Mouse (Mus musculus) forebrain, embryonic 12.5 days (tissue): ENCODE measurements around the gene Zfp68. TPM values are rescaled to one million over a fixed set of nuclear protein-coding genes. Genes with fewer than 3 reads are reported as not detected.

Source experiments
- ATAC-seq: fragments of 200-750 bp; cut with Nextera tagmentation; 2 replicates; pipeline ENCODE4 v1.8.0; 2017; ENCODE audit warnings: moderate TSS enrichment; ENCODE audit not compliant: low FRiP score
- H3K27ac ChIP-seq: fragments of 300-500 bp; sonication (generic); 2 replicates; pipeline ENCODE4 v1.5.1; 2016; ENCODE audit warnings: mild to moderate bottlenecking
- H3K27me3 ChIP-seq: fragments of 300-500 bp; sonication (generic); 2 replicates; pipeline ENCODE4 v1.6.1; 2016; ENCODE audit warnings: mild to moderate bottlenecking
- H3K36me3 ChIP-seq: fragments of 300-500 bp; sonication (generic); replicated peaks from 2 replicates; pipeline ENCODE4 v1.6.1; 2016; ENCODE audit warnings: mild to moderate bottlenecking
- H3K4me1 ChIP-seq: fragments of 300-500 bp; sonication (generic); 2 replicates; pipeline ENCODE4 v1.6.1; 2016
- H3K4me2 ChIP-seq: fragments of 300-500 bp; sonication (generic); 2 replicates; pipeline ENCODE4 v1.6.1; 2016; ENCODE audit warnings: mild to moderate bottlenecking, moderate library complexity
- H3K4me3 ChIP-seq: fragments of 300-500 bp; sonication (generic); replicated peaks from 2 replicates; pipeline ENCODE4 v1.5.1; 2016; ENCODE audit warnings: mild to moderate bottlenecking
- H3K9ac ChIP-seq: fragments of 300-500 bp; sonication (generic); 2 replicates; pipeline ENCODE4 v1.6.1; 2016; ENCODE audit warnings: mild to moderate bottlenecking
- H3K9me3 ChIP-seq: fragments of 300-500 bp; sonication (generic); 2 replicates; pipeline ENCODE4 v1.6.1; 2016
- WGBS: fragments of 180-500 bp; shearing (Covaris S2); methylation state at CpG from one replicate; pipeline ENCODE4 v1.1.7; 2016; 5-methylcytosine and 5-hydroxymethylcytosine counted together
- polyA plus RNA-seq: library from polyadenylated mRNA; unstranded; fragments of >200 nt; fragmentation: Nextera tagmentation; extraction: Ambion mirVana; gene quantifications from 2 replicates; pipeline ENCODE4 v1.2.1, GENCODE M21; 2016

The Zfp68 gene
- polyA plus RNA-seq, result 79.6 and 81.4 TPM in 2 replicates

- H3K27ac ChIP-seq, result peak within 1 kb of the TSS; percentile 96
- peak; percentile 96 for ATAC-seq
- under 1% methylated on average over 43 of the region's 43 CpGs for WGBS
- peaks cover 40% of the 10 kb centered on the region for H3K36me3 ChIP-seq
- H3K9ac ChIP-seq, result peak within 1 kb of the TSS; percentile 95
- peaks cover 29% of the 10 kb centered on the region for H3K9me3 ChIP-seq
- peak within 1 kb of the TSS; percentile 46 for H3K4me2 ChIP-seq
- no peaks in the 10 kb centered on the region for H3K27me3 ChIP-seq
- peak within 1 kb of the TSS; percentile 90 for H3K4me3 ChIP-seq
- H3K4me1 ChIP-seq, result peaks cover 23% of the 10 kb centered on the region
Observed at GRCm38 (mm10) chr5:138619211-138620128, at the start of gene Zfp68. Zfp68 (minus strand) TSS chr5:138619761.

- 13% methylated on average over 5 of the region's 5 CpGs for WGBS
- no peak overlapping the region for H3K27ac ChIP-seq
- no peaks in the 10 kb centered on the region for H3K27me3 ChIP-seq
- no peaks in the 10 kb centered on the region for H3K4me1 ChIP-seq
- H3K9ac ChIP-seq, result no peak overlapping the region
- H3K4me3 ChIP-seq, result no peak overlapping the region
- ATAC-seq, result no peak
- H3K36me3 ChIP-seq, result no peaks in the 10 kb centered on the region
- no peaks in the 10 kb centered on the region for H3K9me3 ChIP-seq
- no peak overlapping the region for H3K4me2 ChIP-seq
Observed at GRCm38 (mm10) chr5:138658922-138659321, 39.4 kb upstream of the Zfp68 start.

- Histone ChIP-seq H3K4me1 (no peaks in the 10 kb centered on the region), H3K9ac (no peak overlapping the region), H3K27ac (no peak overlapping the region), H3K27me3 (no peaks in the 10 kb centered on the region), H3K4me2 (no peak overlapping the region), H3K9me3 (no peaks in the 10 kb centered on the region), H3K36me3 (no peaks in the 10 kb centered on the region), H3K4me3 (no peak overlapping the region)
- 32% methylated on average over 6 of the region's 6 CpGs for WGBS
- peak; percentile 67; the same call in 1 of the 2 replicates for ATAC-seq
Observed at GRCm38 (mm10) chr5:138657854-138658253, 38.3 kb upstream of the Zfp68 start.

- no peaks in the 10 kb centered on the region for H3K27me3 ChIP-seq
- H3K36me3 ChIP-seq, result no peaks in the 10 kb centered on the region
- H3K4me2 ChIP-seq, result no peak overlapping the region
- no peak overlapping the region for H3K9ac ChIP-seq
- no peak overlapping the region for H3K4me3 ChIP-seq
- H3K9me3 ChIP-seq, result no peaks in the 10 kb centered on the region
- H3K27ac ChIP-seq, result no peak overlapping the region
- H3K4me1 ChIP-seq, result no peaks in the 10 kb centered on the region
- 0 out of 2 replicates have a peak, but pooled peaks have one; percentile 30 for ATAC-seq
- WGBS, result 94% methylated on average over 3 of the region's 3 CpGs
Observed at GRCm38 (mm10) chr5:138657407-138657806, 37.8 kb upstream of the Zfp68 start.

GRCm38 (mm10) chr5:138656477-138657156, 37.1 kb upstream of the Zfp68 start:
- Histone ChIP-seq H3K9ac (no peak overlapping the region), H3K27ac (no peak overlapping the region), H3K9me3 (no peaks in the 10 kb centered on the region), H3K4me1 (no peaks in the 10 kb centered on the region), H3K36me3 (0 out of 2 replicates have a peak, but pooled peaks cover 3% of the 10 kb centered on the region), H3K27me3 (no peaks in the 10 kb centered on the region), H3K4me2 (no peak overlapping the region), H3K4me3 (no peak overlapping the region)
- peak; percentile 82 for ATAC-seq
- WGBS, result 8% methylated on average over 2 of the region's 2 CpGs

GRCm38 (mm10) chr5:138652911-138653310, 33.4 kb upstream of the Zfp68 start:
- 81% methylated on average over 1 of the region's 1 CpGs for WGBS
- H3K9ac ChIP-seq, result no peak overlapping the region
- no peaks in the 10 kb centered on the region for H3K27me3 ChIP-seq

GRCm38 (mm10) chr5:138641761-138642160, 22.2 kb upstream of the Zfp68 start:
- H3K4me2 ChIP-seq, result no peak overlapping the region
- no peak overlapping the region for H3K9ac ChIP-seq
- no peak for ATAC-seq
- no peaks in the 10 kb centered on the region for H3K9me3 ChIP-seq
- WGBS, result 88% methylated on average over 3 of the region's 3 CpGs
- H3K4me1 ChIP-seq, result no peaks in the 10 kb centered on the region
- no peaks in the 10 kb centered on the region for H3K27me3 ChIP-seq
- peaks cover 76% of the 10 kb centered on the region for H3K36me3 ChIP-seq
- no peak overlapping the region for H3K4me3 ChIP-seq
- no peak overlapping the region for H3K27ac ChIP-seq

More at GRCm38 (mm10) chr5:138652911-138653310, 33.4 kb upstream of the Zfp68 start:
- Histone ChIP-seq H3K36me3 (peaks cover 25% of the 10 kb centered on the region), H3K4me3 (no peak overlapping the region), H3K4me2 (no peak overlapping the region), H3K9me3 (no peaks in the 10 kb centered on the region), H3K4me1 (no peaks in the 10 kb centered on the region), H3K27ac (no peak overlapping the region)
- no peak for ATAC-seq

GRCm38 (mm10) chr5:138641081-138641480, 21.5 kb upstream of the Zfp68 start:
- no peaks in the 10 kb centered on the region for H3K4me1 ChIP-seq

GRCm38 (mm10) chr5:138636486-138636885, 16.9 kb upstream of the Zfp68 start:
- H3K4me2 ChIP-seq, result no peak overlapping the region
- H3K4me3 ChIP-seq, result no peak overlapping the region
- no peaks in the 10 kb centered on the region for H3K4me1 ChIP-seq
- no peaks in the 10 kb centered on the region for H3K27me3 ChIP-seq
- WGBS, result 95% methylated on average over 2 of the region's 2 CpGs
- H3K27ac ChIP-seq, result no peak overlapping the region
- ATAC-seq, result no peak
- no peaks in the 10 kb centered on the region for H3K9me3 ChIP-seq
- H3K9ac ChIP-seq, result no peak overlapping the region
- peaks cover 52% of the 10 kb centered on the region for H3K36me3 ChIP-seq

More at GRCm38 (mm10) chr5:138641081-138641480, 21.5 kb upstream of the Zfp68 start:
- Histone ChIP-seq H3K4me2 (no peak overlapping the region), H3K27ac (no peak overlapping the region), H3K27me3 (no peaks in the 10 kb centered on the region), H3K9ac (no peak overlapping the region), H3K36me3 (peaks cover 72% of the 10 kb centered on the region), H3K4me3 (no peak overlapping the region), H3K9me3 (no peaks in the 10 kb centered on the region)
- WGBS, result 94% methylated on average over 3 of the region's 3 CpGs
- ATAC-seq, result no peak

- 17% methylated on average over 3 of the region's 3 CpGs for WGBS
- peak overlapping the region; percentile 64 for H3K4me2 ChIP-seq
- H3K4me1 ChIP-seq, result peaks cover 23% of the 10 kb centered on the region
- no peaks in the 10 kb centered on the region for H3K27me3 ChIP-seq
- H3K36me3 ChIP-seq, result no peaks in the 10 kb centered on the region
- H3K9ac ChIP-seq, result peak overlapping the region; percentile 90
- H3K4me3 ChIP-seq, result peak overlapping the region; percentile 82
- ATAC-seq, result no peak
- 0 out of 2 replicates have a peak overlapping the region, but pooled peaks have one; percentile 91 for H3K27ac ChIP-seq
- no peaks in the 10 kb centered on the region for H3K9me3 ChIP-seq
Observed at GRCm38 (mm10) chr5:138623478-138623875, 3.9 kb upstream of the Zfp68 start.

GRCm38 (mm10) chr5:138622645-138623477, 3.3 kb upstream of the Zfp68 start, which contains the start of gene A430033K04Rik:
A430033K04Rik (plus strand) TSS chr5:138622859.
- Histone ChIP-seq H3K4me3 (peak within 1 kb of the TSS; percentile 82), H3K9me3 (0 out of 2 replicates have a peak, but pooled peaks cover 4% of the 10 kb centered on the region), H3K9ac (peak within 1 kb of the TSS; percentile 90), H3K27me3 (no peaks in the 10 kb centered on the region), H3K27ac (peak within 1 kb of the TSS; percentile 91), H3K4me2 (peak within 1 kb of the TSS; percentile 64), H3K4me1 (peaks cover 28% of the 10 kb centered on the region), H3K36me3 (peaks cover 6% of the 10 kb centered on the region)
- ATAC-seq, result peak; percentile 94
- 1% methylated on average over 30 of the region's 30 CpGs for WGBS
